Mouse (Mus musculus): ENCODE measurements around the gene Hpgd. TPM values are rescaled to one million over a fixed set of nuclear protein-coding genes. Genes with fewer than 3 reads are reported as not detected.

The Hpgd gene
- 5.0 and 6.1 TPM in 2 replicates for polyA plus RNA-seq (2012; rRNA removed)

DNA sequence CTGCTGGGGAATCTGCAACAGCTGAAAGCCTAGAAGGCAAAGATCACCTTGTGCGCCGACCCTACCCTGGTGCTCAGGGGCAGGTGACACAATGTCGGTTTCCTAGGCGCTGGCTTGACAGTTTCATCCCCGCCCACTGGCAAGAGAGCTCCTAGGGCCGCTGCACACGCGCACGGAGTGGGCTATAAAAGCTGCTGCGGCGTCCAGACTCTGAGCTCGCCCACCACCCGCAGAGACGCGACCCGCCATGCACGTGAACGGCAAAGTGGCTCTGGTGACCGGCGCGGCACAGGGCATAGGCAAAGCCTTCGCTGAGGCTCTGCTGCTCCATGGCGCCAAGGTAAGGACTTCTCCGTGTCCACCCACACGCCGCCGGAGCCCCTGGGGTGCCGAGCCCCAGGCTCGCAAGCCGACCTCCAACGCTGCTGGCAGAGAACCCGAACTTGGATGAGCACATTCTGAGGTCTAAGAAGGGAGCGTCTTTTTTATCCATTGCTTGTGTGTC lies at the start of gene Hpgd:
Hpgd (plus strand) TSS at position 213 of the 505 bp plus-strand sequence.

